In genomic region chr11:5691775-5692174, GRCm38 (mm10) we compare ENCODE assay signal across 8 mouse cellular contexts. TPM values are rescaled to one million over a fixed set of nuclear protein-coding genes. Genes with fewer than 3 reads are reported as not detected.
A peak's percentile ranks its signal among the peaks of the same experiment; 100 is the strongest.
DNase-seq lines count a peak whose midpoint lies in the region; ATAC-seq and TF ChIP-seq lines count a peak whose summit lies in the region.

No protein-coding gene starts in this region.

- 37% methylated on average over 7 of the region's 7 CpGs for WGBS in midbrain, postnatal 0 days
- 32% methylated on average over 7 of the region's 7 CpGs for WGBS in midbrain, embryonic 16.5 days
- 25% methylated on average over 7 of the region's 7 CpGs for WGBS in limb, embryonic 10.5 days
- 29% methylated on average over 7 of the region's 7 CpGs for WGBS in stomach, postnatal 0 days
- WGBS in forebrain, embryonic 16.5 days = 29% methylated on average over 7 of the region's 7 CpGs

- peak; percentile 45 for DNase-seq in gastrocnemius, adult 2 months
- no peak for DNase-seq in gastrocnemius, postnatal 36 days
- DNase-seq in midbrain, postnatal 0 days (ENCODE audit: low spot score) = peak; percentile 60
- peak; percentile 46 for DNase-seq in brain, adult 2 months (ENCODE audit: low read depth, low spot score)
- peak; percentile 59 for DNase-seq in limb, embryonic 10.5 days (ENCODE audit: low spot score)
- no peak for DNase-seq in stomach, postnatal 0 days (ENCODE audit: low spot score)

- no peaks in the 10 kb centered on the region for H3K27me3 ChIP-seq in midbrain, postnatal 0 days (ENCODE audit: insufficient read depth, low read length)
- H3K27me3 ChIP-seq in midbrain, embryonic 16.5 days (ENCODE audit: control insufficient read depth, insufficient read depth, low read depth, low read length) = no peaks in the 10 kb centered on the region
- H3K27me3 ChIP-seq in limb, embryonic 10.5 days (ENCODE audit: low read depth, poor library complexity, severe bottlenecking) = no peaks in the 10 kb centered on the region
- no peaks in the 10 kb centered on the region for H3K27me3 ChIP-seq in stomach, postnatal 0 days (ENCODE audit: control insufficient read depth, insufficient read depth, low read length)
- no peaks in the 10 kb centered on the region for H3K27me3 ChIP-seq in forebrain, embryonic 16.5 days (replicated peaks; ENCODE audit: control insufficient read depth, insufficient read depth, low read length)

- TF ChIP-seq CTCF in gastrocnemius, adult 2 months (IDR thresholded peaks at IDR 0.05) = peak; percentile 71
- TF ChIP-seq CTCF in midbrain, postnatal 0 days (IDR thresholded peaks at IDR 0.05) = peak; percentile 76
- peak; percentile 84 for TF ChIP-seq CTCF in stomach, postnatal 0 days (IDR thresholded peaks at IDR 0.05; ENCODE audit: low read depth)

- no peak overlapping the region for H3K4me2 ChIP-seq in midbrain, postnatal 0 days (ENCODE audit: low read depth, low read length, poor library complexity, severe bottlenecking)
- H3K4me2 ChIP-seq in midbrain, embryonic 16.5 days (ENCODE audit: low read length) = no peak overlapping the region
- no peak overlapping the region for H3K4me2 ChIP-seq in stomach, postnatal 0 days (replicated peaks; ENCODE audit: low read depth)
- no peak overlapping the region for H3K4me2 ChIP-seq in forebrain, embryonic 16.5 days (ENCODE audit: low read length)

- H3K9me3 ChIP-seq in midbrain, postnatal 0 days (ENCODE audit: low read length) = no peaks in the 10 kb centered on the region
- 0 out of 2 replicates have a peak, but pooled peaks cover 2% of the 10 kb centered on the region for H3K9me3 ChIP-seq in midbrain, embryonic 16.5 days (replicated peaks; ENCODE audit: control insufficient read depth, low read length, poor library complexity, severe bottlenecking)
- H3K9me3 ChIP-seq in limb, embryonic 10.5 days (replicated peaks) = no peaks in the 10 kb centered on the region
- no peaks in the 10 kb centered on the region for H3K9me3 ChIP-seq in stomach, postnatal 0 days (ENCODE audit: control insufficient read depth, low read length)
- H3K9me3 ChIP-seq in forebrain, embryonic 16.5 days (ENCODE audit: control insufficient read depth, low read length) = 0 out of 2 replicates have a peak, but pooled peaks cover 2% of the 10 kb centered on the region

- no peak for TF ChIP-seq EP300 in stomach, postnatal 0 days (optimal IDR thresholded peaks at IDR 0.05)

- H3K4me1 ChIP-seq in midbrain, postnatal 0 days (ENCODE audit: insufficient read depth, low read length) = no peaks in the 10 kb centered on the region
- H3K4me1 ChIP-seq in midbrain, embryonic 16.5 days (ENCODE audit: control insufficient read depth, insufficient read depth, low read length) = no peaks in the 10 kb centered on the region
- H3K4me1 ChIP-seq in limb, embryonic 10.5 days = peaks cover 16% of the 10 kb centered on the region; the same call in 1 of the 2 replicates
- no peaks in the 10 kb centered on the region for H3K4me1 ChIP-seq in stomach, postnatal 0 days (replicated peaks; ENCODE audit: control insufficient read depth, insufficient read depth)
- H3K4me1 ChIP-seq in forebrain, embryonic 16.5 days (replicated peaks; ENCODE audit: control insufficient read depth, insufficient read depth, low read length) = no peaks in the 10 kb centered on the region

- H3K9ac ChIP-seq in midbrain, postnatal 0 days (replicated peaks; ENCODE audit: low read length, poor library complexity, severe bottlenecking) = no peak overlapping the region
- H3K9ac ChIP-seq in midbrain, embryonic 16.5 days (ENCODE audit: low read depth, low read length) = no peak overlapping the region
- no peak overlapping the region for H3K9ac ChIP-seq in stomach, postnatal 0 days (ENCODE audit: low read length)
- H3K9ac ChIP-seq in forebrain, embryonic 16.5 days (replicated peaks; ENCODE audit: low read depth, low read length) = no peak overlapping the region

- no peak for ATAC-seq in midbrain, postnatal 0 days (ENCODE audit: low FRiP score)
- no peak for ATAC-seq in midbrain, embryonic 16.5 days
- peak; percentile 53 for ATAC-seq in stomach, postnatal 0 days (ENCODE audit: low FRiP score, low TSS enrichment)
- ATAC-seq in forebrain, embryonic 16.5 days = no peak

- H3K4me3 ChIP-seq in gastrocnemius, adult 2 months = no peak overlapping the region
- no peak overlapping the region for H3K4me3 ChIP-seq in midbrain, postnatal 0 days (ENCODE audit: low read depth, low read length)
- H3K4me3 ChIP-seq in midbrain, embryonic 16.5 days (ENCODE audit: low read depth, low read length) = no peak overlapping the region
- H3K4me3 ChIP-seq in limb, embryonic 10.5 days = no peak overlapping the region
- H3K4me3 ChIP-seq in stomach, postnatal 0 days (ENCODE audit: low read depth, low read length) = no peak overlapping the region
- no peak overlapping the region for H3K4me3 ChIP-seq in forebrain, embryonic 16.5 days (replicated peaks; ENCODE audit: low read length)

- no peaks in the 10 kb centered on the region for H3K36me3 ChIP-seq in midbrain, postnatal 0 days (ENCODE audit: insufficient read depth, low read length)
- no peaks in the 10 kb centered on the region for H3K36me3 ChIP-seq in midbrain, embryonic 16.5 days (ENCODE audit: control insufficient read depth, insufficient read depth, low read length)
- H3K36me3 ChIP-seq in limb, embryonic 10.5 days = no peaks in the 10 kb centered on the region
- H3K36me3 ChIP-seq in stomach, postnatal 0 days (ENCODE audit: control insufficient read depth, insufficient read depth, low read length) = no peaks in the 10 kb centered on the region
- no peaks in the 10 kb centered on the region for H3K36me3 ChIP-seq in forebrain, embryonic 16.5 days (ENCODE audit: control insufficient read depth, insufficient read depth)

- no peak overlapping the region for H3K27ac ChIP-seq in gastrocnemius, adult 2 months
- H3K27ac ChIP-seq in midbrain, postnatal 0 days (ENCODE audit: low read depth, low read length) = no peak overlapping the region
- no peak overlapping the region for H3K27ac ChIP-seq in midbrain, embryonic 16.5 days (ENCODE audit: low read length)
- peak overlapping the region; percentile 14; the same call in 1 of the 2 replicates for H3K27ac ChIP-seq in limb, embryonic 10.5 days
- no peak overlapping the region for H3K27ac ChIP-seq in stomach, postnatal 0 days (replicated peaks)
- no peak overlapping the region for H3K27ac ChIP-seq in forebrain, embryonic 16.5 days (ENCODE audit: low read length)

- intact Hi-C loops in gastrocnemius, adult 2 months (cut with DNase I) = loop anchor here (2.0 kb wide), 1 partner anchor 207 kb away; no protein-coding TSS in a partner anchor
- intact Hi-C loops in gastrocnemius, postnatal 36 days (cut with DNase I) = loop anchor here (1.0 kb wide), 1 partner anchor 206 kb away; no protein-coding TSS in a partner anchor

RNA-seq across cellular contexts. Expression of gene Mrps24, which starts 23.7 kb away (rescaled TPM):
- 100 to 1,000 TPM in 1 of 2 experiments, 10 to 100 TPM in 1; 92.2 to 109 TPM for total RNA-seq in gastrocnemius, adult 2 months (2021)
- total RNA-seq in gastrocnemius, postnatal 36 days (2021) = 10 to 100 TPM; 87.6 to 97.9 TPM
- 62.2 and 86.4 TPM in 2 replicates for total RNA-seq in midbrain, postnatal 0 days (2014; rRNA removed)
- 222 and 226 TPM in 2 replicates for polyA plus RNA-seq in midbrain, postnatal 0 days (2015; fragmentation: Nextera tagmentation; extraction: Ambion mirVana)
- 171 and 181 TPM in 2 replicates for polyA plus RNA-seq in midbrain, embryonic 16.5 days (2015; fragmentation: Nextera tagmentation; extraction: Ambion mirVana)
- 155 and 158 TPM in 2 replicates for polyA plus RNA-seq in limb, embryonic 10.5 days (2016; fragmentation: Nextera tagmentation; extraction: Ambion mirVana)
- polyA plus RNA-seq in stomach, postnatal 0 days (2015; fragmentation: Nextera tagmentation; extraction: Ambion mirVana) = 219 and 225 TPM in 2 replicates
- 168 and 171 TPM in 2 replicates for polyA plus RNA-seq in forebrain, embryonic 16.5 days (2015; fragmentation: Nextera tagmentation; extraction: Ambion mirVana)

Comparison
In these comparisons a context has a peak if more than half of its experiments do, and no peak if none do; other contexts are left out.
1. DNase-seq: peak in gastrocnemius, adult 2 months (single experiment), midbrain, postnatal 0 days (single experiment), brain, adult 2 months (single experiment) and limb, embryonic 10.5 days (single experiment); none in gastrocnemius, postnatal 36 days (0 of 2) and stomach, postnatal 0 days (single experiment).
2. Peak in every context shown above with its lines, with median percentiles within 50 percentile points of each other: CTCF ChIP-seq.